Mouse (Mus musculus): ENCODE data around the gene Pitpnc1.

Pitpnc1 gene

DNA sequence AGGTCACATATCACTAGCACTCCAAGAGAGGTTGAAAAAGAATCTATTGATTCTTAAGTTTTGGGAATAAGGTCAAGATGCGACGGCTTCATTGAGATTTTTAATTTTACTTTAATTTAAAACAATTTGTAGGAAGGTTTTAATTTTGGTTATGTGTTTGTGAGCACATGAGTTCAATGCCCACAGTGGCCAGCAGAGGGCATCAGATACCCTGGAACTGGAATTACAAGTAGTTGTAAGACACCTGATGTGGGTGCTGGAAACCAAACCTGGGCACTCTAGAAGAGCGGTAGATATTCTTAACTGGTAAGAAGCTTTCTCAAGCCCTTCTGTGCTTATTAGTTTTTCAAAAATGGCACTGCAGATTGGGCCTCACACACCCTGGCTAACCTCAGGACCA, 203.0 kb downstream of the Pitpnc1 start:
- DNase-seq: no peak

DNA sequence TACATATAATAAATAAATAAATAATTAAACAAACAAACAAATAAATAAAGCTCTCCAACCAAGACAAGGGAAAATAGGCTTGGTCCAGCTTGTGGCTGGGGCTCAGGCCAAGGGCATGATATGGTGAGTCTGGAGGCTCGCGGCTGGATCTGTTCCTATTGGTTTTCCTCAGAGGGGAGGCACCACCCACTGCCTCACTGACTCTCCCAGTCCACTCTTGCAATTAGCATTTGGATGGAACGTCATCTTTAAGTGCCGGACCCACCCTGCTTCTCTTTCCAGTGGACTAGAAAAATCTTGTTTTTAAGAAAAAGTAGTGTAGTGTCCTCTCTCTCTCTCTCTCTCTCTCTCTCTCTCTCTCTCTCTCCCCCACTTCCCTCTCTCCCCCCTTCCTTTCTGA, 204.6 kb downstream of the Pitpnc1 start:
- no peak for DNase-seq

DNA sequence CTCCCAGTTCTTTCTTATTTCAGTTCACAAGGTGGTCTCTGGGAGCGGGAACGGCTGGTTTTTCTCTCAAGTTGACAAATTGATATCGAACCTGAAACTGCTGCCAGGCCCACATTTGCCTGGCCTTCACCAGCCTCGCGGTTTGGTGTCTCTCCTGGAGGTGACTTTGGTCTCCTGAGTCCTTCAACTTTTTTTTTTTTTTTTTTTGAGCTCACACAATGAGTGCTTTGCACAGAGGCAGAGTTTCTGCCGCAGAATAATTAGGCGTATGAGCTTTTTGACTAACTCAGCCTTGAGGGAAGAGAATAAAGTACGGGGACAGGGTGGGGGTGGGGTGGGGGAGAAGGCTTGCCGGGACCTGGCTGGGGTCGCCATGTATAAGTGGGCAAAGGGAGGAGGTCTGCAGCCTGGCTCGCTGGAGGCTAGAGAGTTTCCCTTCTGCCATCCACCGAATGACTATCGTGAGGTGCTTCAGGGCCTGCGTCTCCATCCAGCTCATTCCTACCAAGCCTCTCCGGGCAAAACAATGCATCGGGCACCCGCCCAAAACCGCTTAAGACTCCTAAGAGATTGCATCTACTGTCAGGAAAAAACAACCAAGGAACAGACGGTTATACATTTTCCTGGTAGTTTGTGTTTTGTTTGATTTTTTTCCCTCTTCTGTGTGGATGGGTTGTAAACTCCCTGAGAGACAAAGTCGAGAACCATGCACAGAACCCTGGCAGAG, 205.4 kb downstream of the Pitpnc1 start:
- no peak for DNase-seq

DNA sequence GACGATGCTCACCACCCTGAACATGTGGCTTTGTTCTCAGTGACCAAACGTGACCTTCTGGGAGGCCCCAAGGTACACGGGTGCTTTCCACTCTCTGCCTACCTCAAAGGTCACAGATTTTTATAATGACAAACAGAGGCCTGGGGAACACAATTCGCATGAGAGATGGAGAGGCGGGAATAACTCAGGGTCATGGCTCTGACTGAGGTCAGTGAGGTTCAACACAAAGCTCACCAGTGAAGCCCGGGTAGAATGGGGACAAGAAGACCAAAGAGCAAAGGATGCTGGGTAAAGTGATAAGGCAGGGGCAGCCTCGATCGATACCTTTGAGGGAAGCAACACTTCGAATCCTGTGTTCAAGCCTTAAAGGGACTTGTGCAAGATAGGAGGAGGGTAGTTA, 206.7 kb downstream of the Pitpnc1 start:
- DNase-seq: no peak

DNA sequence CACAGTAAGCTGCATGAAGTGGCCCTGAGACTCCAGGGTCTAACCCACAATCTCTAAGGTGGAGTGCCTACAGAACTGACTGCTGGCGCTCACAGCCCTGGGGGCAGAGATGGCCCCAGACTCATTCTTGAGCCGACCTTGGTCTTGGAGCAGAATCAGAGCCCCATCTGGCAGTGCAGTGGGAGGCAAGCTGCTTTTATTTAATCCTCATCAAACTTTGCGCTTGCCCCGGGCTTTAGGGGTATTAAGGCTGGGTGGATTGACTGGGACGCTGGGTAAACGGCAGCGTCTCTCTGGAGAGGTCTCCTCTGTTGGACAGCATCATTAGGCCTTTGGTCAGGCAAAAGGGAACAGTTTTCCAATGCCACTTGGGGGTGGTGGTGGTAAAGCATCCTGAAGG, 211.1 kb downstream of the Pitpnc1 start:
- DNase-seq: no peak

DNA sequence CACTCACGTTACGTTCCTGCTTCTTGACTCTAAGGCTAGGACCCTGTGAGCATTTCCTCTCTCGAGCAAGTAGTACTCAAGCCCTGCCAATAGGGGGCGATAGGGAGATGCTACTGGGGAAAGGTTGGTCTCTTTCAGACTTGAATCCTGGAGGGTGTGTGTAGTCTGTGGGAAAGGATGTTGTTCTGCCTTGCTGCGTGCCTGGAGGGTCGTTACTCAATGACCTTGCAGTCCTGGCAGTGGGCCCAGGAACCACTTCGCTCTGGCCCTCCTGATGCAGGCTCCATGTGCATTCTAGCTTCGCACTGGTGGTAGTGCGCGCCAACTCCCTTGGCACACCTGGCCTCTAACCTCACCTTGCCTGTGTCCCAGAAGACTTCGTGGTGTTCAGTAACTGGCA, 215.3 kb downstream of the Pitpnc1 start:
- no peak for DNase-seq

DNA sequence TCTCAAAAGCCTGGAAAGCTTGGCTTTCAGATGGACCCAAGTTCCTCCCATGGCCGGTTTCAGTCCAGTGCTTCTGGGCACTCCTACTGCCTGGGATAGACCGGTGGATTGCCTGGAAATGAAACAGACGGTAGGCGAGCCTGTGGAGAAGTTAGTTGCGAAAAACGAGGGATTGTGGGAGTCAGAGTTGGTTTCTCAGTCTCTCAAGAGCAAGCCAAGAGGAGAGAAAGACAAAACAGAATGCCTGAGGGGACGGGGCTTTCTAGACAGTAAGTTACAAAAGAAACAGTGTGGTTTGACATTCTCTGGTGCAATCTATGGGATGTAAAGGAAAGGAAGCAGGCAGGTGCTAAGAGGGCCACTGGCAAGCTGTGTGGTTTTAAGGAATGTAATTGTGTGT, 216.3 kb downstream of the Pitpnc1 start:
- no peak for DNase-seq

DNA sequence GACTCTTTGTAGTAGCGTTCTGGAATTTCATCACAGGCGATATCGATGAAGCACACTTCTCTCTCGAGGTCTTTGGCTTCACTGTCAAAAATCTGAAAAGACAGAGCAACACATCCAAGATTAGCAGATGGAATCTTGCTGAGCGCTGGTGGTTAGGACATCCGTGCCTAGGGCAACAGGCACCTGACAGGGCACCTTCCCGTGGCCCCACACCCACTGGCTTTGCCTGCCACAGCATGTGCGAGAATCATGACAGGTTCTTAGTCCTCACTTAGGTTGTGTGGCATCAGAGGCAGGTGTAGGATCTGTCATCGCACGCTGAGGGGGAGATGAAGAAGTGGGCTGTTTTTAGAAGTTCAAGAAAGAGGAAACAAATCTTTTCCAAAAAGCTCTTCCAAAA, 218.5 kb downstream of the Pitpnc1 start:
- DNase-seq: no peak

DNA sequence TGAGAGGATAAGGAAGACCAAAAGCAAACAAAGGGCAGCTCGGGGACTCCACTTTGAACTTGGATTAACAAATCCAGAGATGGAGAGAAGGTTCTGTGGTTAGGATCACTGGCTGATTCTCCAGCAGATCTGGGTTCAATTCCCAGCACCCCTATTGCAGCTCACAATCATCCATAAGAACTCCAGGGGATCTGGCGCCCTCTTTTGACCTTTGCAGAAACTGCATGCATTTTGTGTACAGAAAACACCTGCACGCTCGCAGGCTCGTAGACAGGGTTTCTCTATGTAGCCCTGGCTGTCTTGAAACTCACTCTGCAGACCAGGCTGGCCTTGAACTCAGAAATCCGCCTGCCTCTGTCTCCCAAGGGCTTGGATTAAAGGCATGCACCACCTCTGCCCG, 219.0 kb downstream of the Pitpnc1 start:
- no peak for DNase-seq

DNA sequence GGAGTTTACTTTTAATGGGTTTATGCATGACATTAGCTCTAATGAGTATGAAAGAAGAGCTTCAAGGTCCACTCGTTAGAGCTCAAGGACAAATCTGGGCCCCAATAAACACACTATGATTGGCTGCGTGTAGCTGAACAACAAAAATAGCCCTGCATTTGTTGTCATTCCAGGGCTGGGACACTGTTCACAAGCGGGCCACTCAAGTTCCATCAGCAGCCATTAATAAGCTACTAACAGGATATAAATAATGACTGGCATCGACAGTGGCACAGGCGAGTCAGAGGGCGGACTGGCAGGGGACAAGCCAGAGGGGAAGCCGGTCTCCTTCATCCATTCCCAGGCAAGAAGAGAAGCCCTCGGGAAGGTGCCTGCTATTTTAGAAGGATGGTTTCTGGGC, 219.6 kb downstream of the Pitpnc1 start:
- no peak for DNase-seq

DNA sequence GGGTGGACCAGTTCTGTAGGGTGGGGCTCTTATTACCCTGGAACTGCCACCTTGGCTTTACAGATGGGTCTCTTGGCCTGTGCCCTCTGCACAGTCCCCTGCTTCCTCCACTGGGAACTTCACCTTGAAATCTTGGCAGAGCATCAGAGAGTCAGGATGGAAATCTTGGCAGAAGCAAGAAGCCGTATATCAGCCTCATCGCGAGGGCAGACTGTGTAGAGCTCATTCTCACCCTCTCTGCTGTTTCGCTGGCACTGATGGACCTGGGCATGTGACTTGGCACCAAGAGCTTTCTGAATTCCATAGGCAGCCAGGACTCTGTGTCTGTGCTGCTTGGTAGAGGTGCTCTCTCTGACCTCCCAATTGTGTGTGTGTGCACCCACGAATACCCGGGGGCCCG, 221.7 kb downstream of the Pitpnc1 start:
- no peak for DNase-seq

DNA sequence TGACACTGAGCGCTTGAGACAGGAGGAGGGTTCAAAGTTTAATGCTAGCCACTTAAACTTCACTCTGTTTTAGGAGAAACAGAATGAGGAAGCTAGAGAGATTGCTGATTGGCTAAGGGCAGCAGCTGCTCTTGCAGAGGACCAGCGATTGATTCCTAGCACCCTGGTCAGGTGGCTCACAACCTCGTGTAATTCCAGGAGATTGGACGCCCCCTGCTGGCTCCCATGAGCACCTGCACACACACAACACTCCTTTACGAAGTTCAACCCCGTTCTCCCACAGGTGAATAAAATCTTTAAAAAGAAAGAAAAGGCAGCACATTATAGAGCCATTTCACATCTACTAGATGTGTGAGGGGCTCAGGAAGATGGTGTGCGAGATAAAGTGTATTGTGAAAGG, 224.8 kb downstream of the Pitpnc1 start:
- no peak for DNase-seq

DNA sequence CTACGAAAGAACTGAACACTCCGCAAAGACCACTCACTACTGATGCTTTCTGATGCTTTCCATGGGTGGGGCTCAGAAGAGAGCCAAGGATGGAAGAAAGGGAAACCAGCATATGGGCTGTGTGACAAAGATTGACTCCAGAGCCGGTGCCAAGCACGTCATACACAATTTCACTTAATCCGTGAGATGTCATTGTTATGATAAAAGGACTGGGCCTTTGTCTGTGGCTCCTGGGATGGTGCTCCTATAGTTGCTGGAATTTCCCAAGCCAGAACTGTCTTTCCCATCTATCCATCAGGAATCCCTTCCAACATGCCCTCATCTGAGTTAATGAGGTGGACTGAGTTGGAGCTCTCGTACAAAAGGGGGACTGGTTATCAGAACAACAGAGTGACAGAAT, 227.4 kb downstream of the Pitpnc1 start:
- no peak for DNase-seq

DNA sequence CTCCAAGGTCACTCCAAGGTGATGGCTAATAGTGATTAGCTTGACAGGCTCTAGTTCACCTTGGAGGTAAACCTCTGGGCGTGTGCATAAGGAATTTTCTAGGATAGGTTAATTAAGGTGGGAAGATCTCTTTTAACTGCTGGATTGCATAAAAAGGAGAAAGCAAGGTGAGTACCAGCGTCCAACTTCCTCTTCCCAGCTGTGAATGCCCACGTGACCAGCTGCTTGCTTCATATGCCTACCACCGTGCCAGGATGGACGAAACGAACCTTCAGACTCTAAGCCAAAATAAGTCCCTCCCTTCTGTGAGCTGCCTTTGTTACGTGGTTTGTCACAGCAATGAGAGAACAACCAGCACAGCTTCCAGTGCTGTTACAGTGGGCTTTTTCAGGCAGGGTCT, 228.8 kb downstream of the Pitpnc1 start:
- DNase-seq: no peak

DNA sequence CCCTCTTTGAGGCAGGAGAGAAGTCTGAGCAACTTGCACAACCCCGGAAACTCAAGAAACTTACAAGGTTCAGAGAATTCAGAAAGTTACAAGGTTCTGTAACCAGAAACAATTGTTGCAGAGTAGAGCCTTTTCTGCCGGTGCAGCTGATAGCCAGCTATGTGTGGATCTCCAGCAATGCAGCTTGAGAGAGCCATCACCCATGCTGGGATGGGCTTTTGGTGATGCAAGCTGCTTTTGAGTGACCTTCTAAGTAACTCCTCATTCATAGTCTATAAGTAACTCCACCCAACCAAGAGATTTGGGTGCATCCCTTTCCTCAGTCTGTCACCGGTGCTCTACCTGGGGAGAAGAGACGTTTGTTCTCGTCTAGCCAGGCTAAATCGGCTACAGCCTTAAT, 232.0 kb downstream of the Pitpnc1 start:
- DNase-seq: no peak

DNA sequence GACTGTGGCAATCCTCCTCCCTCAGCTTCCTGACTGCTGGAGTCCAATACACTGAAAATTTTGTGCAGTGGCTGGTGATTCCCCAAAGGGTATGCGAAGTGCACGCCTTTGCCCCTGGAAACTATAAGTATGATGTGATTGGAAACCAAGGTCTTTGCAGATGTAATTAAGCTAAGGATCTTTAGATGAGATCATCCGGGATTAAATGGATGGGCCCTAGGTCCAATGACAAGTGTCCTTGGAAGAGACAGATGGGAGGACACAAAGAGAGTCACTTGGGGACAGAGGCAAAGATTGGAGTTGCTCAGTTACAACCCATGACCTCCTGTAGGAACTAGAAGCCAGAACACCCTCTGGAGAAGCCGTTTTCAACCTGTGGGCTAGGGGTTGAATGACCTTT, 233.0 kb downstream of the Pitpnc1 start:
- no peak for DNase-seq

DNA sequence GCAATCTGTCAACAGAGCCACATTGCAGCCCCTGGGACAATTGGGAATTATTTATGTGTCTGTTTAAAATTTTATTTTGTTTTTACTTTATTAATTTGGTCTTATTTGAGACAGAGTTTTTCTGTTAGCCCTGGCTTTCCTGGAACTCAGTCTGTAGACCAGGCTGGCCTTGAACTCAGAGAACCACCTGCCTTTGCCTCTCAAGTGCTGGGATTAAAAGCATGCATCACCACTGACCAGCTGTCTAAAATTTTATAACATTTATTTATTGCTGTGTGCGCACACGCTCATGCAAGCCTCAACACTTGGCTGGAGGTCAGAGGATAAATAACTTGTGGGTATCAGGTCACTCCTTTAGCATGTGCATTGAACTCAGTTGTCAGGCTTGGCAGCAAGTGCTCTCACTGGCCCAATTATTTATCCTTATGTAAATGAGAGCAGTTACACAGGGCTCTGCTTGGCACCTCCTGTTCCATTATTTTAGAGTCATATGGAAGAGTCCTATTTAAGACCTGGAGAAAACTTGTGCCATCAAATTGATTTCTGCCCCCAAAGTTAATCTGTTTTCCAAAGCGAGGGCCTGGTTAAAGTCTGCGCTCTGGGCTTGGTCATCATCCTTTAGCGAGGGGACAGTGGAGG, 237.1 kb downstream of the Pitpnc1 start:
- DNase-seq: no peak

DNA sequence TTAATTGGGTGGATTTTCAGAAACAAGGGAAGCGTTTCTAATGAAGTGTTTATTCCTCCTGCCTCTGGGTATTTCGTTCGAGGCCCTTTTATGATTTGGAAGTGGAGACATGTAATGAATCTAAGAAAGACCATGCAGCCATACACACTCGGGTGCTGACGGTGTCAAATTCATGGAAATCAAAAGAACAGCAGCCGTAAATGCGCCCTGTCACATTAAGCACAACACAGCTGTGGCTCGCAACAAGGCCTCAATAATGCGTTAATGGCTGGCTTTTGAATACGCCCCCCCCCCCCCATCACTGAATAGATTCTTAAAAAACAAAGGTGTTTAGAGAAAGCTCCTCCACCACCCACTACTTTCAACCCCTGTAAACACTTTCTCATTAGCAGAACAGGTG, 240.4 kb downstream of the Pitpnc1 start:
- DNase-seq: no peak

DNA sequence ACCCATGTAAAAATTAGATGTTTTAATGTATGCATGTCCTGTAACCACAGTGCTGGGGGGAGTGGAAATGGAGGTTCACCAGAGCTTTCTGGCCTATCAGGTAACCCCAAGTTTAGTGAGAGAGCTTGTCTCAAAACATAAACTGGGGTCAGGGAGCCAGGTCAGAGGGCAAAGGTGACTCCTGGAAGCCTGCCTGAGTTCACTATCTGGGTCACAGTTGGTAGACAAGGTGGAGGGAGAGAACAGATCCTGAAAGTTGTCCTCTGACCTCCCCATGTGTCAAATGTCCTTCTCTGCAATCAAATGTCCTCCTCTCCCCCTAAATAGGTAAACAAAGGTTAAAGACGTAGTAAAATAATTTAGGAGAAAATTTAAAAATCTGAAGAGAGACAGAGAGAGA, 244.1 kb downstream of the Pitpnc1 start:
- DNase-seq: no peak

DNA sequence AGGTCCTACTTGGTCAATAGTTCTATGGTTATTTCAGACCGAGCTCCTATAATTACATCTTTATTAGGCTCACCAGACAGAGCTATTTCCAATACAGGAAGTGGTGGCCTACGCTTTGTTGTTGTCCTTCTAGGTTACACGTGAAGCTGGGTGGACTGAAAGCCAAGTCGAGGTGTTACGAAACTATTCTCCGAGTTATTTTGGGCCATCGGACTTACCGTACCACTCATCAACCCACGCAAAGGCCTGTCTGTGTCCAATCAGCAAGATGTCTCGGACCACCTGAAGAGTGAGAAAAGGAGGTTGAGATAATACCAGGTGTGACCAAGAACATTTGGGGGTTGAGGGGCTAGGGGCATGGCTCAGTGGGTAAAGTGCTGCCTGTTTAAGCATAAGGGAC, 244.5 kb downstream of the Pitpnc1 start:
- no peak for DNase-seq

DNA sequence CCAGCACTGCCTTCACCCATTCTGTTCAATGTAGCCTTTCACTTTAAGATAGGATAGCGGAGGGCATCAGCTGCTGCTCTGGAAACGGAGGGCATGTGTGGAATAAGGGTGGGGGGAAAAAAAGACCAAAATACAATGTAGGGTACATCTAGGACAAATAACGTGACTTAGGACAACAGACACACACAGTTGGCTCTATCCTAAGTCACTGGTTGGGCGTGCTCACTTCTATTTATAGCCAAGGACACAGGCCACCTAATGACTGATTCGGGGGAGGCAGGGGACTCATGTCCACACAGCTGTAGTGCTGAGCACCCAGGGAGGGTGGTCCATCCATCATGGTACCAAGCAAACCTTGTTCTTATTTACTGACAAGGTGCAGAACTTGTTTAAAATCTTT, 245.2 kb downstream of the Pitpnc1 start:
- no peak for DNase-seq

DNA sequence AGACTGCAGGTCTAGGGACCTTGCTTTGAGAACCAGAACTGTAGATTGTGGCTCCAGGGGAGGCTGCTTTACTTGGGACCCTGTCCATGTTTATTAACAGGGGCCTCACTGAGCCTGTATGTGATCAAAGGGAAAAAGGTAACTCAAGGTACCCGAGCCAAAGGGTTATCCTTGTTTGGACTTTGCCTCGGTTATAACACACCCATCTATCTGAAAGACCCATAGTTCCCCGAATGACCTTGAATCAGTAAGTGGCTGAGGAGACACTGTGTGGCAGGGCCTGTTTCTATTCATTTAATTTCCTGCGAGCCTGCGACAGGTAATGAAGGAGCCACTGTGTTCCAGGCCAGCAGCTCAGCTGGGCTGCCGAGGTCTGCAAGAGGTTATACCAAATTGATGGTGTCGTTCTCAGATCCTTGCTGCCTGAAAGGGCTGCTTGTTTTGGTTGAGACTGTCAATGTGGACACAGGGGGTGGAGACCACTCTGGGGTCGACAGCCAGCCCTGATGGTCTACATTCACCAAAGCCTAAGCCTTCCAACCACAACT, 246.8 kb downstream of the Pitpnc1 start:
- no peak for DNase-seq

DNA sequence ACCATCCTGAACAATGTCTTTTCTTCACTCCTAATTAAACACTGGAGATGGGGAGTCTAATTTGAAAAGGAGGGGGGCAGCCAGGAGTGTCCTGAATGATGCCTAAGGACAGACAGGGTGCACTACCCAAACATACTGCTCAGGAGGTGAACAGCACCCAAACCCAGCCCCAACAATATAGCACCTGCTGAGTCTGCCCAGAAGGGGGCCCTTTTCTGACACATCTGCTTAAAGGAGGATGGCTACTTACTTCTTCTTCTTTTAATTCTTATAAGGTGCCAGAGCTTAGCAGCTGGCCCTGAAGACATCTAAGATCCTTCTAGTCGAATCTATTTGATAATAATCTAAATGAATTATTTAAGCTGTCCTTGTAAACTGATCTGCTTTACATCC, 247.3 kb downstream of the Pitpnc1 start:
- DNase-seq: no peak

DNA sequence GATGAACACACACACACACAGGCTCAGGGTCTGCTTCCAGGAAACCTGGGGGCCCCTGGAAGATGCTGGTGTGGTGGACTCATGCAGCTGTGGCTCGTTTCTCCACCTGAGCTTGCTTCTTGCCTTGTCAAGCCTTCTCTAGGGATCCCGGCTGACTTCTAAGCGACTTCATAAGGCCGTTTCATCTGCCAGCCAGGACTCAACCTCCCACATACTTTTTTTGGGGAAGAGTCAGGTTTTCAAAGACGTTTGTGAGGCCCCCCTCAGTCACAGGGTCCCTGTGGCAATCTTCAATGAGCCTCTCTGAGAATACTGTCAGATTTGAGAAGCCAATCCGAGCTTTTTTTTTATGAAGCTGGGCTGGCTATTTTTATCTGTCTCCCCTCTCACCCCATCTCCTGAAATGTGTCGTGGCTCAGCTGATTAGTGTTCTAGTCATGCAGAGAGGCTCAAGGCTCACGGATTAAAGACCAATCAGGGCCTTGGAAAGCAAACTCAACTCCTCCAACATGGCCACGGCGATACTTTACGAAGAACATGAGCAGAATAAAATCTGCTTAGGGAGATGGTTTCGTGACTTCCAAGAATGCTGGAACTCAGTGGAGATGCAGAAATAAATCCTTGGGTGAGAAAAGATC, 247.8 kb downstream of the Pitpnc1 start:
- DNase-seq: no peak

Measured in thymus, adult 18-20 months (tissue).